Mouse (Mus musculus) liver, embryonic 14.5 days (tissue): ENCODE results near the gene Qars.

Source experiments
- CTCF ChIP-seq: IDR thresholded peaks from 2 replicates; pipeline ENCODE4 v1.5.1; 2016; ENCODE audit warnings: antibody characterized with exemption, low read depth, control low read depth
- EP300 ChIP-seq: IDR thresholded peaks from 2 replicates; pipeline ENCODE4 v1.6.1; 2016; ENCODE audit warnings: antibody characterized with exemption, low read depth

- no peak for TF ChIP-seq CTCF
- no peak for TF ChIP-seq EP300
Observed at GRCm38 (mm10) chr9:108489702-108490558, 17.6 kb upstream of the Qars start.
